Mouse (Mus musculus) limb, embryonic 15.5 days (tissue): Measurements from ENCODE around the gene Gadd45gip1. TPM values are rescaled to one million over a fixed set of nuclear protein-coding genes. Genes with fewer than 3 reads are reported as not detected.

ENCODE experiments used
- ATAC-seq: fragments of 200-750 bp; cut with Nextera tagmentation; 2 replicates; pipeline ENCODE4 v1.8.0; 2017; ENCODE audit warnings: low read depth, moderate TSS enrichment; ENCODE audit not compliant: insufficient number of reproducible peaks, low FRiP score, low TSS enrichment
- H3K27ac ChIP-seq: fragments of 300-500 bp; sonication (generic); 2 replicates; pipeline ENCODE4 v1.5.1; 2015; ENCODE audit warnings: moderate library complexity, mild to moderate bottlenecking, inconsistent platforms
- H3K27me3 ChIP-seq: fragments of 300-500 bp; sonication (generic); 2 replicates; pipeline ENCODE4 v1.6.1; 2015; ENCODE audit warnings: inconsistent platforms
- H3K36me3 ChIP-seq: fragments of 300-500 bp; sonication (generic); 2 replicates; pipeline ENCODE4 v1.6.1; 2015; ENCODE audit warnings: inconsistent platforms
- H3K4me1 ChIP-seq: fragments of 300-500 bp; sonication (generic); 2 replicates; pipeline ENCODE4 v1.6.1; 2015; ENCODE audit warnings: inconsistent platforms
- H3K4me2 ChIP-seq: fragments of 300-500 bp; sonication (generic); 2 replicates; pipeline ENCODE4 v1.6.1; 2015; ENCODE audit warnings: mild to moderate bottlenecking, inconsistent platforms
- H3K4me3 ChIP-seq: fragments of 300-500 bp; sonication (generic); 2 replicates; pipeline ENCODE4 v1.5.1; 2015; ENCODE audit warnings: mild to moderate bottlenecking, inconsistent platforms
- H3K9ac ChIP-seq: fragments of 300-500 bp; sonication (generic); 2 replicates; pipeline ENCODE4 v1.6.1; 2015; ENCODE audit warnings: inconsistent platforms
- H3K9me3 ChIP-seq: fragments of 300-500 bp; sonication (generic); 2 replicates; pipeline ENCODE4 v1.6.1; 2016; ENCODE audit warnings: inconsistent platforms
- WGBS: fragments of 180-500 bp; shearing (Covaris S2); methylation state at CpG from one replicate; pipeline ENCODE4 v1.1.7; 2015; 5-methylcytosine and 5-hydroxymethylcytosine counted together
- polyA plus RNA-seq: library from polyadenylated mRNA; unstranded; fragments of >200 nt; fragmentation: Nextera tagmentation; extraction: Ambion mirVana; gene quantifications from 2 replicates; pipeline ENCODE4 v1.2.1, GENCODE M21; 2015

Gene Gadd45gip1
- polyA plus RNA-seq, 1 experiment from 2014 or later: 45.6 TPM

DNA sequence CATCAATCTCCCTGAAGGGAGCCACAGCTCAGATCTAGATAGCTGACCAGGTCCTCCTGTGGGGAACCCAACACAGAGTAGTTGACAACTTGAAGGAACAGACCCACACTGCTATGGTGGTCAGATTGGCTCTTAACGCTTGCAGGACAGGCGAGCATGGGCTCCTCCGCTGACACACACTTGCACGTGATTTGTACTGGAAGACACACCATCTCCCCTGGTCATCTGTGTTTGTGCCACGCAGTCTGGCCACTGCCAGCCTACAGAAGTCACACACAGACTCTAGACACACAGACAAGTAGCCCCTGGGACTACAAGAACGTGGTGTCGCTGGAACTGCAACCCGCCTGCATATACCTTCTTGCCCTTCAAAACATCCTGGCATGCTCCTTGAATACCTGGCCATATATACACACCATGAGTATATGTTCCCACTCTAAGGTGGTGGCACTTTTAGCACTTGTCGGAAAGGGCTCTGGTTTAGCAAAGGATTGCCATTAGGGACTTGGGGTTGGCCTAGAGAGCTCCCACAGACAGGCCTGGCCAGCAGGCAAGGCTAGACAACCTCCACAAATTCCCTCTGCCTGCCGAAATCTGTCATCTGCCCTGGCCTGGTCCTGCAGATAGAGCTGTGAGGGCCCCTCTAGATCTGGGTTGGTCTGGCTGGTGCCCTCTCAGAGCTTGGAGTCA, 32.7 kb upstream of the Gadd45gip1 start:
- Histone ChIP-seq H3K27me3 (peaks cover 4% of the 10 kb centered on the region; the same call in 1 of the 2 replicates), H3K9ac (peak overlapping the region; percentile 100), H3K4me2 (peak overlapping the region; percentile 57), H3K27ac (peak overlapping the region; percentile 97), H3K36me3 (peaks cover 19% of the 10 kb centered on the region), H3K4me1 (peaks cover 72% of the 10 kb centered on the region), H3K4me3 (peak overlapping the region; percentile 91), H3K9me3 (no peaks in the 10 kb centered on the region)
- WGBS: 44% methylated on average over 10 of the region's 10 CpGs
- no peak for ATAC-seq

DNA sequence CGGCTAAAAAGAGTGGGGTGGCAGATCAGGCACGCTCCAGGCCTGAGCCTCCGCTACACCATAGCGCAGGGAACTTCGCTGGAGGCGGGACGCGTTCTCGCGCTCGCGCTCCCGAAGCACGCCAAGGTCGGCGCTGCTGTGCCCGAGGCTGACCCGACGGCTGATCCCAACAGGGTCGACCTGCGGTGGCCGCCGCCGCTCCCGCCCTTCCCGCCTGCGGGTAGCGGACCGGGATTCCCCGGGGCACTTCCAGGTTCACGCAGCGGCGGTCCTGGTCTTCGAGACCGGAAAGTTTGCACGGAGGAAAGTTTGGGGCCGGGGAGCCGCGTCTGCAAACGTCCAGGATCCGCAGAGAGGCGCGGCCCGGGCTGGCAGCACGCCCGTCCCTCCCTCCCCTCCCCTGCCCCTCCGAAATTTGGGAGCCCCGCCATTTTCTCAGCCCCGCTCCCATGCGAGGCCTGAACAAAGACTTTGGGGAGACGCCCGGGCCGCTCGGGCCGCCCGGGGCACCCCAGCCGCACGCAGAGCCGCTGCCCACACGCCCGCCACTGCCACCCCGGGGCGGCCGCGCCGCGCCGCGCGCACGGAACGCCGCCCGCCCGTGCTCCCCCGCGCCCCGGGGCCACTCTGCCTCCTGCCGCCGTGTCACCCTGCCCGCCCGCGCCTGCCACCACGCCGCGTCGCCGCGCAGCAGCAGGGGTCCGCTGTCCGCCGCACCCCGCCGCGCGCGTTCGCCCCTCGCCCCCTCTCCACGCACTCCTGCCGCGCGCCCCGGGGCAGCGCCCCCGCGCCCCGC, 32.0 kb upstream of the Gadd45gip1 start:
- Histone ChIP-seq H3K9me3 (no peaks in the 10 kb centered on the region), H3K27me3 (peaks cover 4% of the 10 kb centered on the region; the same call in 1 of the 2 replicates), H3K27ac (peak overlapping the region; percentile 97), H3K4me2 (peak overlapping the region; percentile 57), H3K4me1 (peaks cover 65% of the 10 kb centered on the region), H3K9ac (peak overlapping the region; percentile 100), H3K36me3 (peaks cover 19% of the 10 kb centered on the region), H3K4me3 (peak overlapping the region; percentile 91)
- under 1% methylated on average over 70 of the region's 108 CpGs for WGBS
- 0 out of 2 replicates have a peak, but pooled peaks have one; percentile 10 for ATAC-seq

DNA sequence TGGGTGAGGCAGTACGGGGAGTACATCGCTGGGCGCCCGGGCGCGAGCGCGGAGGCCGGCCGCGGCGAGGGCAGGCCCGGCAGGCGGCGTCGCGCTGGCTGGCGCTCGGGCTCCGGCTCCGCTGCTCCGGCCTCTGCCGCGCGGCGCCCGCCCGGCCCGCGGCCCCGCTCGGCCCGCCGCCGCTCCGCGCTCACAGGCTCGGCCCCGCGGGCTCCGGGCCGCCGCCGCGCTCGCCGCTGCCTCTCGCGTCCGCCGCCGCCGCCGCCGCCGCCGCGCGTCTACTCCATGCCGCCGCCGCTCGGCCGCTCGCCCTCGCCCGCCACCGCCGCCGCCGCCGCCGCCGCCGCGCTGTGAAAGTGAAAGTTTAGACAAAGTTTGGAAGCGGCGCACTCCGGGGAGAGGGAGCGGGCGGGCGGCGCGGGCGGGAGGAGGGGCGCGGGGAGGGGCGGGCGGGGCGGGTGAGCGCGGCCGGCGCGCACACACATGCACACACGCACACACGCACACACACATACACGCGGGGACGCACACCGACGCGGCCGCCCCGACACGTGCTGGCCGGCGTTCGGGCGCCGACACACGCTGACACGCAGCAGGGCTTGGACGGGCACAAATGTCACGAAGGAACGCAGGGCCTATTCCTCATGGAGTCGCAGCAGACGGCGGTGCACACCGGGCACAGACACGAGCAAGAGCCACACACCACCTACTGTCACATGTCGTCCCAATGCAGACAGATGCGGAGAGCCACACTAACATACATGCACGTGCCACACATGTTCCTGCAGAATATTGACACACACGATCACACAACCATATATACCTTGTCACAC, 31.1 kb upstream of the Gadd45gip1 start, which contains the start of gene Nfix:
Nfix (minus strand) TSS at position 346 of the 833 bp plus-strand sequence.
- 2% methylated on average over 51 of the region's 125 CpGs for WGBS
- H3K27me3 ChIP-seq: peaks cover 4% of the 10 kb centered on the region; the same call in 1 of the 2 replicates
- peak within 1 kb of the TSS; percentile 91 for H3K4me3 ChIP-seq
- no peaks in the 10 kb centered on the region for H3K9me3 ChIP-seq
- H3K4me2 ChIP-seq: peak within 1 kb of the TSS; percentile 68
- peak within 1 kb of the TSS; percentile 97 for H3K27ac ChIP-seq
- peak within 1 kb of the TSS; percentile 100 for H3K9ac ChIP-seq
- peaks cover 19% of the 10 kb centered on the region for H3K36me3 ChIP-seq
- peak; percentile 45 for ATAC-seq
- H3K4me1 ChIP-seq: peaks cover 59% of the 10 kb centered on the region

DNA sequence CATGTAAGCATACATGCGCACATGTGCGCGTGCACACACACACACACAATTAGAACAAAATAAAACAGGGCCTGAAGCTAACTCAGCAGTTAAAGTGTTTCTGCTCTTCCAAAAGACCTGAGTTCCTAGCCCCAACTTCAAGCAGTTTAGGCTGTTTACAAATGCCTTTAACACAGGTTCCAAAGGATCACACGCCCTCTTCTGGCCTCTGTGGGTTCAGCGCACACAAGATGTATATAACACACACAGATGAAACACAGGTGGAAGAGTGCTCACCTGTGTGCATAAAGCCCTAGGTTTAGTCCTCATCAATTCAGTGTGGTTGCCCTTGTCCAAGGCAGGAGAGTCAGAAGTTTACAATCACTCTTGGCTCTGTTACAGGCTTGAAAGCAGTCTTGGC, 25.3 kb upstream of the Gadd45gip1 start:
- ATAC-seq: no peak
- Histone ChIP-seq H3K4me1 (peaks cover 39% of the 10 kb centered on the region), H3K9me3 (no peaks in the 10 kb centered on the region), H3K27me3 (no peaks in the 10 kb centered on the region), H3K4me2 (no peak overlapping the region), H3K36me3 (no peaks in the 10 kb centered on the region), H3K27ac (no peak overlapping the region), H3K9ac (no peak overlapping the region), H3K4me3 (no peak overlapping the region)
- 93% methylated on average over 5 of the region's 5 CpGs for WGBS

DNA sequence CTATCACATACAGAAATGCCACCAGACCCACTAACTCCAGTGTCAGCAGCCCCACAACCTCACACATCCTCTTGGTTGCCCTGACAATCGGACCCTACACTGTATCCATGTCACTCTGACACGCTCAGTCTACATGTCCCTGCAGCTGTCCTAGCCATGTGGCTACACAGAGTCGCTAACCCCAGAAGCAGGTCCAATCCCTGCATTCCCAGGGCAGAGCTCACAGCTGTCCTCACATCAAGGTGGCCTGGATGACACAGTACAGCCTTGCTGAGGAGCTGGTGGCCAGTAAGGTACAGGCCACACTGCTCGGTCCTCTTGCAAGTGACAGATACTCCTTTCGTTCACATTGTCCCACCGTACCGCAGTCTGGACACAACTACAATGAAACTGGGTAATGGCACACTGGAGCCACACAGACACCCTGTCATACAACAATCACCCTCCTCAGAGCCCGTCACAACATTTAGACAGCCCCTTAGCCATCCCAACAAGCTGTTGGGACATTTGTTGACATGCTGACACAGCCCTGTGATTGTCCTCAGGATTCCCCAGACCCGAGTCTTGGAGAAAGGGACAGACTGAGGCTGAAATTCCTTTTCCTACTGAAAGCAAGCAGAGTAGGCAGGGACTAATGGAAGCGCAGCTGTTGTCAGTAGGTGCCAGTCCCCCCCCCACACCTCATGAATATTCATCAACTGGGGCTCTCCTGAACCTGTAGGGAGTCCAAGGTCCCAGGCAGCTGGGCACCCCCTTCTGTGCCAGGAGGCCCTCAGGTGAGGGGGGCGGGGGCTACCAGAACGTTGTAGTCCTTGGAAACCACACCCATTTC, 22.0 kb upstream of the Gadd45gip1 start:
- H3K9me3 ChIP-seq: no peaks in the 10 kb centered on the region
- H3K36me3 ChIP-seq: no peaks in the 10 kb centered on the region
- no peak overlapping the region for H3K4me3 ChIP-seq
- H3K27ac ChIP-seq: 0 out of 2 replicates have a peak overlapping the region, but pooled peaks have one; percentile 47
- WGBS: 68% methylated on average over 12 of the region's 12 CpGs
- ATAC-seq: no peak
- no peak overlapping the region for H3K9ac ChIP-seq
- peaks cover 2% of the 10 kb centered on the region for H3K27me3 ChIP-seq
- H3K4me1 ChIP-seq: peaks cover 31% of the 10 kb centered on the region
- no peak overlapping the region for H3K4me2 ChIP-seq

DNA sequence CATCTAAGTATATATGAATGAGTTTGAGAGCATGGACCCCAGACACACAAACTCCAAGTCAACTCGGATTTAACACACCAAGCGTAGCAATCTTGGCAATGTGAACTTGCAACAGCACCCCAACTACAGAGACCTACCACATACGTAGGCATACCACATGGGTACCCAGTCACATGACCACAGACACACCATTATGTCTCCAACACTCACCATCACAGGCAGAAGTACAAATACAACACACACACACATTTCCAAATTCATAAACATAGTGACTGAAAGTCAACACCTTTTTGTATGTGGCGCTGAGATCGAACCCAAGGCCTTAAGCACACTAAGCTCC, 21.4 kb upstream of the Gadd45gip1 start:
- Histone ChIP-seq H3K27ac (no peak overlapping the region), H3K36me3 (no peaks in the 10 kb centered on the region), H3K4me1 (peaks cover 36% of the 10 kb centered on the region), H3K27me3 (peaks cover 4% of the 10 kb centered on the region), H3K9me3 (no peaks in the 10 kb centered on the region), H3K4me2 (no peak overlapping the region), H3K4me3 (no peak overlapping the region), H3K9ac (no peak overlapping the region)
- no peak for ATAC-seq
- 76% methylated on average over 5 of the region's 5 CpGs for WGBS

DNA sequence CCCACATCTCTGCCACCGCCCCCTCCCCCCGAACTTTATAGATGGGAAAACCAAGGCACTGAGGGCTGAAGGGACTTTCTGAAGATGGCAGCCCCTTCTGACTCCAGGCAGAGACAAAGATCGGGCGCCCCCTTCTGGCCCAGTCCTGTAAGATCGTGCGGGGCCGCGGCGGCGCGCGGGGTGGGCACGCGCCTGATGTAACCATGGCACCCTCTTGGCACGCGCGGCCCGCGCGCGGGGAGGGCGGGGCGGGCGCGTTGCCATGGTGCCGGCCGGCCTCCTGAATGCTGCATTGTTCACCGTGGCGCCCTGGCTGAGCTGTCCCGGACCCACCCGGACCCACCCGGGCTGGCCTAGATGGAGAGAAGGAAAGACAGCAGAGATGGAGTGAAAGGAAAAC, 20.4 kb upstream of the Gadd45gip1 start:
- Histone ChIP-seq H3K9me3 (no peaks in the 10 kb centered on the region), H3K9ac (no peak overlapping the region), H3K27ac (no peak overlapping the region), H3K4me3 (peak overlapping the region; percentile 39), H3K4me2 (peak overlapping the region; percentile 55), H3K36me3 (no peaks in the 10 kb centered on the region), H3K27me3 (peaks cover 4% of the 10 kb centered on the region), H3K4me1 (peaks cover 42% of the 10 kb centered on the region)
- under 1% methylated on average over 32 of the region's 32 CpGs for WGBS
- peak; percentile 59 for ATAC-seq

DNA sequence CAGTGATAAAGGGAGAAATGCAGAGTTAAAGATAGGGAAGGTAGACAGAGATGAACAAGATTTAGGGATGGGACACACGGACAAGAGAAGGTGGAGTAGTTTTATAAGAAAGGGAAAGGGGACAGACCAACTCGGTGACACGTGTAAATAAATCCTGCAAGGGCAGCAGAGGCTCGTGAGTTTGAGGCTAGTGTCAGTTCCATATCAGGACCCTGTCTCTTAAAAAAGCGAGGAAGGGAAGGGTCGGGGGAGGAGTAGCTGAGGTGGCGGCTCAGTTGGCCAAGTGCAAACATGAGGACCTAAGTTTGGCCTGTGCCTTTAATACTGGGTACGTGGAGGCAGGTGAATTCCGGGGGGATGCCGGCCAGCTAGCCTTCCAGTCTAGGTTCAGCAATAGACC, 20.0 kb upstream of the Gadd45gip1 start:
- WGBS: 29% methylated on average over 10 of the region's 10 CpGs
- ATAC-seq: no peak
- no peaks in the 10 kb centered on the region for H3K36me3 ChIP-seq
- no peak overlapping the region for H3K9ac ChIP-seq
- H3K4me3 ChIP-seq: peak overlapping the region; percentile 39
- no peak overlapping the region for H3K27ac ChIP-seq
- H3K27me3 ChIP-seq: peaks cover 4% of the 10 kb centered on the region
- H3K4me2 ChIP-seq: peak overlapping the region; percentile 55
- H3K9me3 ChIP-seq: no peaks in the 10 kb centered on the region
- H3K4me1 ChIP-seq: peaks cover 42% of the 10 kb centered on the region

DNA sequence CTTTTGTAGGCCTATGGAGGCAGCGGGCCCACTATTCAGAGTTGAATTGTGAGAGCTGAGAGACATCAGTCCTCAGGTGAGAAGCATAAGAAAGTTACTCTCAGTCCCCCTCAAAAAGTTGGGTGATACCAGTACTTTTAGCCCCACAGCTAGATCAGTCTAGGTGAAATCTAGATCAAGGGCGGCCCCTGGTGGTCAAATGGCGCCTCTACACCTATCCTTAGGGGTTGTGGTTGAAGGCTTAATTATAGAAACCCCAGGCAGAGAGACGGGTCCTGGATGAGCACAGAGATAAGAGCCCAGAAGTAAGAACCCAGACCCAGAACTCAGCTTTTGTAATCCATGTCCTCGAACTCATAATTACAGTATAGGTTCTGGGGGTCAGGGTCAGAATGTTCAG, 18.3 kb upstream of the Gadd45gip1 start:
- H3K36me3 ChIP-seq: no peaks in the 10 kb centered on the region
- 0% methylated on average over 5 of the region's 5 CpGs for WGBS
- no peak overlapping the region for H3K27ac ChIP-seq
- H3K4me2 ChIP-seq: no peak overlapping the region
- no peak overlapping the region for H3K4me3 ChIP-seq
- peaks cover 4% of the 10 kb centered on the region for H3K27me3 ChIP-seq
- no peak for ATAC-seq
- no peak overlapping the region for H3K9ac ChIP-seq
- H3K4me1 ChIP-seq: peaks cover 42% of the 10 kb centered on the region
- no peaks in the 10 kb centered on the region for H3K9me3 ChIP-seq

DNA sequence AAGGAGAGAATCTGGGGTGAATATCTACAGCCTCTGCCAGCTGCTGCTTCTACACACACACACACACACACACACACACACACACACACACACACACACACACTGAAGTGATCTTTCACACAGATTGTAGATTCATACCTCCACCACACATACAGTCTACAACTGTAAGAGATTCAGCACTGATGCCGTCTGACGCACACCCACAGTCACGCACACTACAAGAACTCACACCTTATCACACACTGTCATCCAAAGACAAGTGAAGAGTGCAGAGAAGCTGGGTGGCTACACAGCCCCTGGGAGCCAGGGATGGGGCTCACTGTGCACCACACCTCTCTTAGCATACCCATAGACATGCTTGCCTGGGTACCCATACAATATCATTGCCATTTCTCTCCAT, 17.5 kb upstream of the Gadd45gip1 start:
- Histone ChIP-seq H3K27me3 (peaks cover 4% of the 10 kb centered on the region), H3K4me3 (no peak overlapping the region)
- no peak for ATAC-seq

DNA sequence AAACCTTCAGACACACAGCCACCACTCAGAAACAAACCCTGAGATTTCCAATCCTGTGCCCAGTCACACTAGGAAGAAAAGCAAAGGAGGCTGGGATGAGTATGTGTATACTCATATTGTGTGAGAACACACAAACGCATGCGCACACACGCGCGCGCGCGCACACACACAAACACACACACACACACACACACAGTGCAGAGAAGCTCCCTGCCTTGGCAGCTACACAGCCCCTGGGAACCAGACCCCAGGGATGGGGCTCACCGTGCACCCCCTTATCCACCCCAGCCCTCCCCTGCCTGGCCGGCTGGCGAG, 17.1 kb upstream of the Gadd45gip1 start:
- Histone ChIP-seq H3K9ac (no peak overlapping the region), H3K4me3 (no peak overlapping the region), H3K9me3 (no peaks in the 10 kb centered on the region), H3K4me1 (peaks cover 35% of the 10 kb centered on the region), H3K4me2 (no peak overlapping the region), H3K27me3 (peaks cover 4% of the 10 kb centered on the region), H3K36me3 (no peaks in the 10 kb centered on the region), H3K27ac (no peak overlapping the region)
- 84% methylated on average over 11 of the region's 11 CpGs for WGBS
- ATAC-seq: no peak

More for the DNA sequence above, 17.5 kb upstream of the Gadd45gip1 start:
- WGBS: 88% methylated on average over 3 of the region's 3 CpGs
- Histone ChIP-seq H3K4me1 (peaks cover 37% of the 10 kb centered on the region), H3K36me3 (no peaks in the 10 kb centered on the region), H3K27ac (no peak overlapping the region; the same call in 1 of the 2 replicates), H3K9me3 (no peaks in the 10 kb centered on the region), H3K4me2 (no peak overlapping the region), H3K9ac (no peak overlapping the region)
